Mouse (Mus musculus) kidney, adult 2 months (tissue): ENCODE results near the gene Egfl8.

Source experiments
- CTCF ChIP-seq: fragments of 200-500 bp; conservative IDR thresholded peaks from 2 replicates; pipeline ENCODE4 v1.5.1; 2011; ENCODE audit warnings: low read depth, mild to moderate bottlenecking, control low read depth, low read length, moderate library complexity, mixed read lengths; ENCODE audit not compliant: insufficient read depth, insufficient read length
- POLR2A ChIP-seq: fragments of 200-500 bp; IDR thresholded peaks from one replicate; pipeline ENCODE4 v1.6.1; 2011; ENCODE audit warnings: low read depth, low read length, control low read depth

GRCm38 (mm10) chr17:34635671-34636070, 19.9 kb upstream of the Egfl8 start:
- no peak for TF ChIP-seq CTCF
- TF ChIP-seq POLR2A = no peak
